ENCODE assay signal across 17 mouse cellular contexts in genomic region chr10:130096104-130096503, GRCm38 (mm10). TPM values are rescaled to one million over a fixed set of nuclear protein-coding genes. Genes with fewer than 3 reads are reported as not detected.
DNase-seq lines count a peak whose midpoint lies in the region; ATAC-seq and TF ChIP-seq lines count a peak whose summit lies in the region.
"Had no signal": no experiment of that assay in that cellular context is flagged by ENCODE, and none has a peak within 500 bp of the region (broad histone marks: within the 10 kb centered on the region; RNA-seq: fewer than 3 reads in every experiment).

No protein-coding gene starts in this region.

- H3K9ac ChIP-seq in hindbrain, postnatal 0 days (replicated peaks; ENCODE audit: low read length), result no peak overlapping the region
- no peak overlapping the region for H3K9ac ChIP-seq in hindbrain, embryonic 13.5 days
- H3K9ac ChIP-seq: forebrain, embryonic 12.5 days had no signal

- ATAC-seq in hindbrain, postnatal 0 days, result no peak
- no peak for ATAC-seq in hindbrain, embryonic 13.5 days (ENCODE audit: low FRiP score)

- peak; percentile 65 for TF ChIP-seq CTCF in hindbrain, postnatal 0 days (IDR thresholded peaks at IDR 0.05; ENCODE audit: low read depth)

- no peaks in the 10 kb centered on the region for H3K9me3 ChIP-seq in hindbrain, postnatal 0 days (ENCODE audit: low read length)
- H3K9me3 ChIP-seq in hindbrain, embryonic 13.5 days, result no peaks in the 10 kb centered on the region
- H3K9me3 ChIP-seq: forebrain, embryonic 12.5 days; hindbrain, embryonic 10.5 days; midbrain, embryonic 10.5 days had no signal

- intact Hi-C loops in heart, postnatal 10 days (cut with DNase I), result loop anchor here (10.0 kb wide), 1 partner anchor 551 kb away; no protein-coding TSS in a partner anchor

- no peak overlapping the region for H3K4me3 ChIP-seq in hindbrain, postnatal 0 days (ENCODE audit: low read length)
- H3K4me3 ChIP-seq in hindbrain, embryonic 13.5 days, result no peak overlapping the region
- H3K4me3 ChIP-seq: forebrain, embryonic 12.5 days; hindbrain, embryonic 10.5 days; midbrain, embryonic 10.5 days had no signal

- H3K36me3 ChIP-seq in hindbrain, postnatal 0 days (ENCODE audit: insufficient read depth, low read length), result no peaks in the 10 kb centered on the region
- H3K36me3 ChIP-seq in hindbrain, embryonic 13.5 days, result no peaks in the 10 kb centered on the region
- H3K36me3 ChIP-seq: forebrain, embryonic 12.5 days; hindbrain, embryonic 10.5 days; midbrain, embryonic 10.5 days had no signal

- no peaks in the 10 kb centered on the region for H3K4me1 ChIP-seq in hindbrain, postnatal 0 days (ENCODE audit: insufficient read depth, low read length)
- no peaks in the 10 kb centered on the region for H3K4me1 ChIP-seq in hindbrain, embryonic 13.5 days (replicated peaks)
- H3K4me1 ChIP-seq: forebrain, embryonic 12.5 days; hindbrain, embryonic 10.5 days; midbrain, embryonic 10.5 days had no signal

- no peak overlapping the region for H3K4me2 ChIP-seq in hindbrain, postnatal 0 days (ENCODE audit: low read depth, low read length)
- no peak overlapping the region for H3K4me2 ChIP-seq in hindbrain, embryonic 13.5 days
- H3K4me2 ChIP-seq: forebrain, embryonic 12.5 days had no signal

- peak; percentile 57 for DNase-seq in hindbrain, postnatal 0 days (ENCODE audit: low spot score)
- DNase-seq in 3T3-L1 (ENCODE audit: low read depth, low spot score), result peak; percentile 40
- peak; percentile 46 for DNase-seq in A20 (ENCODE audit: low read depth, low spot score)
- DNase-seq in c-Kit-positive CD71-negative TER-119-negative erythroid progenitor cells, embryonic 14.5 days (ENCODE audit: low read depth), result peak; percentile 5
- DNase-seq in heart, postnatal 10 days, result no peak
- no peak for DNase-seq in natural killer cell, adult 2 months (ENCODE audit: low spot score in 2 of 2)
- DNase-seq: cerebellum, adult 9-10 months; heart, adult 11 months; right cerebral cortex, postnatal 25 days had no signal

- no peaks in the 10 kb centered on the region for H3K27me3 ChIP-seq in hindbrain, postnatal 0 days (ENCODE audit: insufficient read depth, low read length)
- H3K27me3 ChIP-seq in hindbrain, embryonic 13.5 days, result no peaks in the 10 kb centered on the region
- H3K27me3 ChIP-seq: forebrain, embryonic 12.5 days had no signal

- no peak overlapping the region for H3K27ac ChIP-seq in hindbrain, postnatal 0 days
- no peak overlapping the region for H3K27ac ChIP-seq in hindbrain, embryonic 13.5 days
- H3K27ac ChIP-seq: forebrain, embryonic 12.5 days; hindbrain, embryonic 10.5 days; midbrain, embryonic 10.5 days had no signal

RNA-seq across cellular contexts. Expression of gene Olfr823, which starts 19.1 kb away (rescaled TPM):
- total RNA-seq in hindbrain, postnatal 0 days (2014; rRNA removed), result not detected in 2 replicates
- polyA plus RNA-seq in hindbrain, postnatal 0 days (2015; fragmentation: Nextera tagmentation; extraction: Ambion mirVana), result not detected in 2 replicates
- not detected in 2 replicates for polyA plus RNA-seq in hindbrain, embryonic 13.5 days (2015; fragmentation: Nextera tagmentation; extraction: Ambion mirVana)
- not detected for total RNA-seq in heart, postnatal 10 days (2021)
- total RNA-seq: adrenal gland, postnatal 4 days had no signal
- polyA plus RNA-seq: forebrain, embryonic 12.5 days; hindbrain, embryonic 10.5 days; liver, embryonic 16.5 days; midbrain, embryonic 10.5 days; neural tube, embryonic 14.5 days; stomach, embryonic 16.5 days had no signal

RNA-seq across cellular contexts. Expression of gene Olfr822, which starts 25.1 kb away (rescaled TPM):
- not detected in 2 replicates for total RNA-seq in hindbrain, postnatal 0 days (2014; rRNA removed)
- not detected in 2 replicates for polyA plus RNA-seq in hindbrain, postnatal 0 days (2015; fragmentation: Nextera tagmentation; extraction: Ambion mirVana)
- polyA plus RNA-seq in hindbrain, embryonic 13.5 days (2015; fragmentation: Nextera tagmentation; extraction: Ambion mirVana), result not detected in 2 replicates
- total RNA-seq in heart, postnatal 10 days (2021), result not detected
- total RNA-seq: adrenal gland, postnatal 4 days had no signal
- polyA plus RNA-seq: forebrain, embryonic 12.5 days; hindbrain, embryonic 10.5 days; liver, embryonic 16.5 days; midbrain, embryonic 10.5 days; neural tube, embryonic 14.5 days; stomach, embryonic 16.5 days had no signal

RNA-seq across cellular contexts. Expression of gene Olfr824, which starts 33.7 kb away (rescaled TPM):
- not detected in 2 replicates for total RNA-seq in hindbrain, postnatal 0 days (2014; rRNA removed)
- not detected in 2 replicates for polyA plus RNA-seq in hindbrain, postnatal 0 days (2015; fragmentation: Nextera tagmentation; extraction: Ambion mirVana)
- not detected in 2 replicates for polyA plus RNA-seq in hindbrain, embryonic 13.5 days (2015; fragmentation: Nextera tagmentation; extraction: Ambion mirVana)
- total RNA-seq in heart, postnatal 10 days (2021), result not detected
- total RNA-seq: adrenal gland, postnatal 4 days had no signal
- polyA plus RNA-seq: forebrain, embryonic 12.5 days; hindbrain, embryonic 10.5 days; liver, embryonic 16.5 days; midbrain, embryonic 10.5 days; neural tube, embryonic 14.5 days; stomach, embryonic 16.5 days had no signal

Comparison
In these comparisons a context has a peak if more than half of its experiments do, and no peak if none do; other contexts are left out.
1. DNase-seq: peak in hindbrain, postnatal 0 days (single experiment), 3T3-L1 (single experiment), A20 (single experiment) and c-Kit-positive CD71-negative TER-119-negative erythroid progenitor cells, embryonic 14.5 days (single experiment); none in heart, postnatal 10 days (0 of 2) and natural killer cell, adult 2 months (0 of 2).